Mouse (Mus musculus) ES-E14 (cell line): ENCODE data around the gene Mbd6. TPM values are rescaled to one million over a fixed set of nuclear protein-coding genes. Genes with fewer than 3 reads are reported as not detected.

Experiments used
- DNase-seq: peaks from one replicate; pipeline ENCODE4 v3.0.0-alpha.2; 2013; ENCODE audit warnings: low read depth, low spot score
- H3K27ac ChIP-seq: 2 replicates; pipeline ENCODE4 v1.5.1; 2012; ENCODE audit warnings: low read depth, mild to moderate bottlenecking, low read length, moderate library complexity, mixed read lengths; ENCODE audit not compliant: poor library complexity, insufficient read depth, severe bottlenecking
- H3K36me3 ChIP-seq: 2 replicates; pipeline ENCODE4 v1.6.1; 2012; ENCODE audit warnings: mild to moderate bottlenecking, low read length, moderate library complexity, mixed read lengths; ENCODE audit not compliant: control insufficient read depth, poor library complexity, insufficient read depth, severe bottlenecking
- H3K4me1 ChIP-seq, 2 experiments: fragments of 150-350 bp in 1 of 2; sonication (generic) in 1 of 2; 2 replicates each; pipeline ENCODE4 v1.6.1; 2012; ENCODE audit warnings: low read length in 2 of 2, mild to moderate bottlenecking in 1 of 2, mixed read lengths in 1 of 2; ENCODE audit not compliant: control insufficient read depth in 2 of 2, insufficient read depth in 2 of 2, poor library complexity in 1 of 2
- H3K4me3 ChIP-seq, 2 experiments: fragments of 150-350 bp in 1 of 2; sonication (generic) in 1 of 2; 2 replicates each; pipeline ENCODE4 v1.5.1; 2012; ENCODE audit warnings: low read length in 2 of 2, low read depth in 1 of 2, mild to moderate bottlenecking in 1 of 2, mixed read lengths in 1 of 2; ENCODE audit not compliant: insufficient read depth in 1 of 2, poor library complexity in 1 of 2, severe bottlenecking in 1 of 2
- H3K9ac ChIP-seq: 2 replicates; pipeline ENCODE4 v1.6.1; 2012; ENCODE audit warnings: low read depth, mild to moderate bottlenecking, low read length, mixed read lengths; ENCODE audit not compliant: poor library complexity, insufficient read depth, severe bottlenecking
- H3K9me3 ChIP-seq: fragments of 150-350 bp; sonication (generic); 2 replicates; pipeline ENCODE4 v1.6.1; 2012; ENCODE audit warnings: low read depth, mild to moderate bottlenecking, low read length; ENCODE audit not compliant: control insufficient read depth, insufficient read depth
- HCFC1 ChIP-seq: IDR thresholded peaks from 2 replicates; pipeline ENCODE4 v1.6.1; 2012; ENCODE audit warnings: low read length, inconsistent platforms, borderline replicate concordance; ENCODE audit not compliant: insufficient read depth
- ZC3H11A ChIP-seq: IDR thresholded peaks from 2 replicates; pipeline ENCODE4 v1.6.1; 2012; ENCODE audit warnings: low read depth, mild to moderate bottlenecking, inconsistent platforms, low read length, borderline replicate concordance
- in situ Hi-C, 2 experiments: fragments of 600-800 bp; cut with MboI; formaldehyde crosslinking; loops; one replicate each; pipeline ENCODE4 v1.15.1; 2025; ENCODE audit warnings: low sequenced_read_pairs in 2 of 2, inconsistent platforms in 1 of 2; ENCODE audit not compliant: unreplicated experiment in 2 of 2
- total RNA-seq: library from RNA; depleted of rRNA; stranded (reverse); fragments of 300-350 nt; gene quantifications from 2 replicates; pipeline ENCODE4 v1.2.3, GENCODE M21; 2012; rRNA removed

Gene Mbd6
- total RNA-seq, 1 experiment, result 15.8 TPM

DNA sequence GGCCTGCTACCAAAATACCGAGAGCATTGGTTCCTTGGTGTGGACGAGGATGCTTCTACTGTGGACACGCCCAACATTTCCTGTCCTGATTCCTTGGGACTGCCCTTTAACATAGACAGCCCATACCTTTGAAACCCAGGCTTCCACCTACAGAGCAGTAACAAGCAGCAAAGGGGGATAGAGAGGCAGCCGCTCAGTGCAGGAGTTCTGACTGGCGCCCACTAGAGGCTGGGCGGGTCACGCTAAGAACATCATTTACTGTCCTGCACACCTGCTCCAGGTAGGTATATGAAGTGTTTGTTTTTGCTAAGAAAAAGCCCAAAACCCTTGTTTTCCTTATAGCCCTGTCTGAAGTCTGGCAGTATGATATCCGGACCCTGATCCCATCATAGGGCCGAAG is 55.7 kb downstream of the Mbd6 start:
- Histone ChIP-seq H3K9ac (no peak overlapping the region), H3K27ac (no peak overlapping the region), H3K9me3 (no peaks in the 10 kb centered on the region), H3K4me3 (no peak overlapping the region), H3K4me1 (peaks cover 2 to 23% of the 10 kb centered on the region in 2 experiments; a peak in 2 of 4 replicates), H3K36me3 (peaks cover 16% of the 10 kb centered on the region; the same call in 1 of the 2 replicates)
- TF ChIP-seq HCFC1 (peak; percentile 49; the same call in 1 of the 2 replicates), ZC3H11A (no peak)
- DNase-seq, result peak; percentile 59
- in situ Hi-C loops, result no loop called here

Other genes with a start within 250 kb of the Mbd6 start
- gene Mettl1, start 247.6 kb downstream of the Mbd6 start, total RNA-seq, result 20.4 and 21.4 TPM in 2 replicates
- gene Eef1akmt3, start 247.5 kb downstream of the Mbd6 start, total RNA-seq, result 0.11 and 0.49 TPM in 2 replicates
- gene Cyp27b1, start 240.8 kb downstream of the Mbd6 start, total RNA-seq, result 0.40 and 0.74 TPM in 2 replicates
- gene March9, start 228.8 kb downstream of the Mbd6 start, total RNA-seq, result 4.6 and 8.3 TPM in 2 replicates
- 502 and 522 TPM in 2 replicates for gene Cdk4, start 225.5 kb downstream of the Mbd6 start, total RNA-seq
- 121 and 154 TPM in 2 replicates for gene Tspan31, start 218.8 kb downstream of the Mbd6 start, total RNA-seq
- 1.4 and 2.0 TPM in 2 replicates for gene Agap2, start 213.7 kb downstream of the Mbd6 start, total RNA-seq
- 29.4 and 48.6 TPM in 2 replicates for gene Os9, start 167.9 kb downstream of the Mbd6 start, total RNA-seq
- 4.5 and 8.6 TPM in 2 replicates for gene B4galnt1, start 123.8 kb downstream of the Mbd6 start, total RNA-seq
- 7.4 and 12.2 TPM in 2 replicates for gene Slc26a10, start 108.4 kb downstream of the Mbd6 start, total RNA-seq
- gene Arhgef25, start 98.9 kb downstream of the Mbd6 start, total RNA-seq, result 39.2 and 87.7 TPM in 2 replicates
- gene Dtx3, start 93.3 kb downstream of the Mbd6 start, total RNA-seq, result 29.5 and 75.5 TPM in 2 replicates
- gene Pip4k2c, start 77.4 kb downstream of the Mbd6 start, total RNA-seq, result 41.7 and 47.4 TPM in 2 replicates
- 6.2 and 11.2 TPM in 2 replicates for gene Kif5a, start 25.7 kb downstream of the Mbd6 start, total RNA-seq
- gene Dctn2, start 22.6 kb downstream of the Mbd6 start, total RNA-seq, result 139 and 157 TPM in 2 replicates
- gene Mars, start 22.8 kb upstream of the Mbd6 start, total RNA-seq, result 206 and 377 TPM in 2 replicates
- 2.6 and 5.1 TPM in 2 replicates for gene Arhgap9, start 32.9 kb upstream of the Mbd6 start, total RNA-seq
- gene Gli1, start 53.0 kb upstream of the Mbd6 start, total RNA-seq, result 14.9 and 47.3 TPM in 2 replicates
- gene Inhbe, start 65.4 kb upstream of the Mbd6 start, total RNA-seq, result 0.22 and 0.69 TPM in 2 replicates
- 0.36 and 1.2 TPM in 2 replicates for gene Inhbc, start 81.4 kb upstream of the Mbd6 start, total RNA-seq
- gene R3hdm2, start 91.3 kb upstream of the Mbd6 start, total RNA-seq, result 25.5 and 26.1 TPM in 2 replicates
- gene Stac3, start 212.7 kb upstream of the Mbd6 start, total RNA-seq, result 1.1 and 2.4 TPM in 2 replicates
- gene Ndufa4l2, start 225.9 kb upstream of the Mbd6 start, total RNA-seq, result 5.8 and 22.6 TPM in 2 replicates
- gene Shmt2, start 233.4 kb upstream of the Mbd6 start, total RNA-seq, result 169 and 266 TPM in 2 replicates
- gene Nxph4, start 245.5 kb upstream of the Mbd6 start, total RNA-seq, result 0.76 and 1.6 TPM in 2 replicates